Mouse (Mus musculus) effector memory CD4-positive, alpha-beta T cell, adult 5 months (primary cell): Measurements from ENCODE around the gene Hipk4. TPM values are rescaled to one million over a fixed set of nuclear protein-coding genes. Genes with fewer than 3 reads are reported as not detected.

ENCODE experiments used
- polyA plus RNA-seq: library from polyadenylated mRNA; unstranded; fragments of 100-300 nt; shearing (Covaris generic); gene quantifications from one replicate; pipeline ENCODE4 v1.2.1, GENCODE M21; 2017

Gene Hipk4
- not detected for polyA plus RNA-seq

DNA sequence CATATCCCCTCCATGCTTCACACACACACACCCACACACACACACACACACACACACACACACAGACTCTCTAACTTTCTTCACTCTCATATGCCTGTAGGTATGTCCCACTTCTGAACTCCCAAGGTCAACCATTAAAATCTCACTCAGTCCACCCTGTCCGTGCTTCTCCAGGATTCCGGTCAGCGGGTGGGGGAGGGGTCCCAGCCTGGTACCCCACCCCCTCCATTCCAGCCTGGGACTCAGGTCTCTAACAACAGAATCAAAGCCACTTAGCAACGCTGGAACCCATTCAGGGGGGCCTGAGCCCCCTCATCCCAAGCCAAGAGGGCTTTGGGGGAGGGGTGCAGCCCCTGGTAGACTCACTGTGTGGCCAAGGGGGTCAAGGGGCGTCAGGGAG, at the start of gene Hipk4:
TSS of gene Hipk4 (plus strand) at position 301 of the 400 bp plus-strand sequence.

GRCm38 (mm10) chr7:27486770-27487697, 36.0 kb upstream of the Hipk4 start, which contains the start of gene Sertad1:
Gene Sertad1 (plus strand): TSS chr7:27486910.

DNA sequence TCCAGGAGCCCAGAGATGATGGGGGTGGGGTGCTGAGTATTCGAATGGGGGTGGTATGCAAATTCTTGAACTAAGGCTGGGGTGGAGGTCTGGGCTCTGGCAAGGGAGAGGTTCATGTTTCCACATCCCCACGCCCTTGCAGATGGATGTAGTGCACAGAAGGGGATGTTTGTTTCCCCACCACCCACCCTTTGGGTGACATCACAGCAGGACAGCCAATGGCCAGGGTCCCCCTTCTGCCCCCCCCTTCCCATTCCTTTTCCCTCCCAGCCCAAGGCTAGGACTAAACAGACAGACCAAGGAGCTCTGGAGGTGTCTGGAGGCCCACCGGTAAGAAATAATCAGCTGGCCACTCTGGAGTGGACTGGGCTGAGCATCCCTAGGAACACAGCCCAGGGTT, 24.0 kb upstream of the Hipk4 start, which contains the start of gene Prx:
TSS of gene Prx (plus strand) at position 289 of the 400 bp plus-strand sequence.

DNA sequence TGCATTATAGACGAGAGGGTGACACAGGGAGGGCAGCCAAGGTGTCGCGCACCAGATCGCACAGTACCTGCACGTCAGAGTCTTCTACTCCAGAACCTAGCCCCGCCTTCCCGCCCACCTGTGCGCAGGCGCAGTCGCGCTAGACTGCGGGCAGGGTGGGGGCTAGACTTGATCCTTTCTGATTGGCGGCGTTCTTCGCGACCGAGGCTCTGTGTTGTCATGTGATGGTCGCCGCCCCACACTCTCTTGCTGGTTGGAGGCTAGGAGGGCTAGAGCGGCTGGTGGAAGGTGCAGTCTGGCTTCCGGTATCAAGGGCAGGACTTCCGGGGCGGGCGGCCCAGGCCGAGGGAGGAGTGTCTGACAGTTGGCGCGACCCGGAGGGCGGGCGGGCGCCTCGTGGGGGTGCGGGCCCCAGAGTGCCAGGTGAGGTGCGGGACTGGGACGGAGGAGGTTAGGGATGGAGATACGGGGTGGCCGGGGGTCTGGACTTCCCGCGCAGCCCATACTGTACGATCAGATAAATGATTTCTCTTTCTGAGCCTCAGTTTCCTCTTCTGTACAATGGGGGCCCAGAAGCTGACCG, 30.0 kb downstream of the Hipk4 start, which contains the start of the genes Pld3 and 2310022A10Rik:
TSS of gene Pld3 (minus strand) at position 288 of the 583 bp plus-strand sequence.
TSS of gene 2310022A10Rik (plus strand) at position 303 of the 583 bp plus-strand sequence.

Other genes starting within 250 kb of the Hipk4 start
- 1.6 TPM for gene Ltbp4, start 185.6 kb upstream of the Hipk4 start, polyA plus RNA-seq
- 56.3 TPM for gene Shkbp1, start 167.2 kb upstream of the Hipk4 start, polyA plus RNA-seq
- 1.1 TPM for gene Gm20479, start 165.8 kb upstream of the Hipk4 start, polyA plus RNA-seq
- not detected for gene Sptbn4, start 75.6 kb upstream of the Hipk4 start, polyA plus RNA-seq
- 5.3 TPM for gene Blvrb, start 75.3 kb upstream of the Hipk4 start, polyA plus RNA-seq
- gene Sertad3, start 49.5 kb upstream of the Hipk4 start, polyA plus RNA-seq = 21.2 TPM
- 124 TPM for gene Sertad1, start 36.4 kb upstream of the Hipk4 start, polyA plus RNA-seq
- 0.20 TPM for gene Prx, start 23.9 kb upstream of the Hipk4 start, polyA plus RNA-seq
- 201 TPM for gene Pld3, start 30.0 kb downstream of the Hipk4 start, polyA plus RNA-seq
- 16.1 TPM for gene 2310022A10Rik, start 30.0 kb downstream of the Hipk4 start, polyA plus RNA-seq
- gene Akt2, start 68.3 kb downstream of the Hipk4 start, polyA plus RNA-seq = 99.9 TPM
- not detected for gene Ttc9b, start 130.6 kb downstream of the Hipk4 start, polyA plus RNA-seq
- gene Map3k10, start 151.3 kb downstream of the Hipk4 start, polyA plus RNA-seq = 9.9 TPM
- gene Zfp607b, start 166.1 kb downstream of the Hipk4 start, polyA plus RNA-seq = 0.79 TPM
- 6.8 TPM for gene Zfp60, start 208.1 kb downstream of the Hipk4 start, polyA plus RNA-seq